Mouse (Mus musculus): ENCODE results near the gene Daxx.

The Daxx gene

GRCm38 (mm10) chr17:33921361-33921760, 12.1 kb downstream of the Daxx start:
- DNase-seq (ENCODE audit: low read depth), result no peak

- DNase-seq (ENCODE audit: low read depth), result peak; percentile 74
Measured at GRCm38 (mm10) chr17:33924577-33925283, 15.5 kb downstream of the Daxx start.

GRCm38 (mm10) chr17:33925406-33926116, 16.3 kb downstream of the Daxx start:
- no peak for DNase-seq (ENCODE audit: low read depth)

- no peak for DNase-seq (ENCODE audit: low read depth)
Measured at GRCm38 (mm10) chr17:33926207-33926932, 17.2 kb downstream of the Daxx start.

GRCm38 (mm10) chr17:33928251-33928947, 19.2 kb downstream of the Daxx start:
- DNase-seq (ENCODE audit: low read depth), result no peak

- DNase-seq (ENCODE audit: low read depth), result peak; percentile 89
Measured at GRCm38 (mm10) chr17:33929371-33930279, 20.4 kb downstream of the Daxx start, which contains the start of gene Rgl2. Gene Rgl2 (plus strand): TSS chr17:33929543.

- peak; percentile 65 for DNase-seq (ENCODE audit: low read depth)
Measured at GRCm38 (mm10) chr17:33930280-33931158, 21.3 kb downstream of the Daxx start.

- DNase-seq (ENCODE audit: low read depth), result no peak
Measured at GRCm38 (mm10) chr17:33931159-33931866, 22.1 kb downstream of the Daxx start.

- no peak for DNase-seq (ENCODE audit: low read depth)
Measured at GRCm38 (mm10) chr17:33931947-33932346, 22.7 kb downstream of the Daxx start.

- no peak for DNase-seq (ENCODE audit: low read depth)
Measured at GRCm38 (mm10) chr17:33932448-33932847, 23.2 kb downstream of the Daxx start.

- no peak for DNase-seq (ENCODE audit: low read depth)
Measured at GRCm38 (mm10) chr17:33932970-33933369, 23.8 kb downstream of the Daxx start.

- no peak for DNase-seq (ENCODE audit: low read depth)
Measured at GRCm38 (mm10) chr17:33935422-33936055, 26.3 kb downstream of the Daxx start.

- DNase-seq (ENCODE audit: low read depth), result no peak
Measured at GRCm38 (mm10) chr17:33936993-33937392, 27.8 kb downstream of the Daxx start.

- no peak for DNase-seq (ENCODE audit: low read depth)
Measured at GRCm38 (mm10) chr17:33938783-33939182, 29.6 kb downstream of the Daxx start.

GRCm38 (mm10) chr17:33940206-33940805, 31.1 kb downstream of the Daxx start, which contains the start of the genes Pfdn6 and Wdr46:
Gene Pfdn6 (minus strand): TSS chr17:33940343.
Gene Wdr46 (plus strand): TSS chr17:33940660.
- DNase-seq (ENCODE audit: low read depth), result peak; percentile 96

- peak; percentile 44 for DNase-seq (ENCODE audit: low read depth)
Measured at GRCm38 (mm10) chr17:33940981-33941380, 31.8 kb downstream of the Daxx start.

- DNase-seq (ENCODE audit: low read depth), result no peak
Measured at GRCm38 (mm10) chr17:33941381-33941780, 32.2 kb downstream of the Daxx start.

GRCm38 (mm10) chr17:33943454-33943853, 34.2 kb downstream of the Daxx start:
- no peak for DNase-seq (ENCODE audit: low read depth)
